Mouse (Mus musculus): ENCODE measurements around the gene Tchhl1. TPM values are rescaled to one million over a fixed set of nuclear protein-coding genes. Genes with fewer than 3 reads are reported as not detected.

Gene Tchhl1
- polyA plus RNA-seq, 1 experiment from 2014 or later, result not detected

- Histone ChIP-seq H3K9me3 (ENCODE audit: control insufficient read depth, low read length) (no peaks in the 10 kb centered on the region), H3K36me3 (ENCODE audit: control insufficient read depth, insufficient read depth, low read length) (no peaks in the 10 kb centered on the region), H3K4me1 (replicated peaks; ENCODE audit: control insufficient read depth, insufficient read depth) (no peaks in the 10 kb centered on the region), H3K27me3 (ENCODE audit: control insufficient read depth, insufficient read depth, low read length) (no peaks in the 10 kb centered on the region), H3K4me3 (ENCODE audit: low read depth, low read length) (no peak overlapping the region), H3K9ac (ENCODE audit: low read length) (no peak overlapping the region), H3K4me2 (replicated peaks; ENCODE audit: low read depth) (no peak overlapping the region), H3K27ac (replicated peaks) (no peak overlapping the region)
- TF ChIP-seq CTCF (IDR thresholded peaks at IDR 0.05; ENCODE audit: low read depth) (no peak), EP300 (optimal IDR thresholded peaks at IDR 0.05) (no peak)
- ATAC-seq (ENCODE audit: low FRiP score, low TSS enrichment) (no peak), DNase-seq (ENCODE audit: low spot score) (no peak)
- 72% methylated on average over 3 of the region's 3 CpGs for WGBS
These were observed 1.1 kb downstream of the Tchhl1 start for GRCm38 (mm10) chr3:93469629-93470028.

GRCm38 (mm10) chr3:93480053-93480452 is 11.5 kb downstream of the Tchhl1 start:
- DNase-seq (ENCODE audit: low spot score) (no peak), ATAC-seq (ENCODE audit: low FRiP score, low TSS enrichment) (no peak)
- TF ChIP-seq CTCF (IDR thresholded peaks at IDR 0.05; ENCODE audit: low read depth) (no peak), EP300 (optimal IDR thresholded peaks at IDR 0.05) (no peak)
- 89% methylated on average over 1 of the region's 1 CpGs for WGBS
- no peaks in the 10 kb centered on the region for H3K27me3 ChIP-seq (ENCODE audit: control insufficient read depth, insufficient read depth, low read length)
- no peaks in the 10 kb centered on the region for H3K36me3 ChIP-seq (ENCODE audit: control insufficient read depth, insufficient read depth, low read length)
- no peaks in the 10 kb centered on the region for H3K9me3 ChIP-seq (ENCODE audit: control insufficient read depth, low read length)
- H3K27ac ChIP-seq (replicated peaks), result no peak overlapping the region
- H3K4me1 ChIP-seq (replicated peaks; ENCODE audit: control insufficient read depth, insufficient read depth), result no peaks in the 10 kb centered on the region
- no peak overlapping the region for H3K9ac ChIP-seq (ENCODE audit: low read length)
- H3K4me2 ChIP-seq (replicated peaks; ENCODE audit: low read depth), result no peak overlapping the region
- H3K4me3 ChIP-seq (ENCODE audit: low read depth, low read length), result no peak overlapping the region

DNA sequence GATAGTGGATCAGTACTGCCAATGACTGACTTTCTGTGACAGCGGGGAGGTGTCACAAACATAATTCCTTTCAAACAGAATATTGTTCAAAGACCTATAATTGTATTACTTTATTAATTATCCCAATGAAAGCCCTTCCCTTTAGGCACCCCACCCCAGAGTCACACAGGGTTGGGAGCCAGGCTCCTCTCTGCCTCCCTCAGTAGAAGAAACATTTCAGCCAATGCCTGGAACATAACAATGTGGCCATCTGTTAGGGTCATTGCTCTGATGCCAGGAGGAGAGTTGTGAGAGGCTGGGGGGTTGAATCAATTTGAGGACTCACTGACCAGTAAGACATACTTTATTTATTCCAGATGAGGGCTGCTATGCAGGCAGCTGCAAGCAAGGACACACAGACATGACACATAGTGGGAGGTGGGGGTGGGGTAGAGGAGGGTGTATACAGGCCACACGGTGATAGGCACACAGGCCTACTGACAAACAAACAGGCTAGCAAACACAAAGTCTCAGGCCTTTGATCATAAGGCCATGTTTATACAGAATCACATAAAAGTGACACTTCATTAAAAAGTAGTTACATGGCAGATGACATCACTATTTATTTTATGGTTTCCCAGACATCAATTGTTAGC is 13.5 kb downstream of the Tchhl1 start:
- H3K4me3 ChIP-seq (ENCODE audit: low read depth, low read length), result no peak overlapping the region
- TF ChIP-seq EP300 (optimal IDR thresholded peaks at IDR 0.05), result no peak
- no peak for TF ChIP-seq CTCF (IDR thresholded peaks at IDR 0.05; ENCODE audit: low read depth)
- no peaks in the 10 kb centered on the region for H3K36me3 ChIP-seq (ENCODE audit: control insufficient read depth, insufficient read depth, low read length)
- no peak overlapping the region for H3K4me2 ChIP-seq (replicated peaks; ENCODE audit: low read depth)
- ATAC-seq (ENCODE audit: low FRiP score, low TSS enrichment), result no peak
- H3K9me3 ChIP-seq (ENCODE audit: control insufficient read depth, low read length), result no peaks in the 10 kb centered on the region
- WGBS, result 52% methylated on average over 2 of the region's 2 CpGs
- H3K27ac ChIP-seq (replicated peaks), result no peak overlapping the region
- no peak for DNase-seq (ENCODE audit: low spot score)
- H3K4me1 ChIP-seq (replicated peaks; ENCODE audit: control insufficient read depth, insufficient read depth), result no peaks in the 10 kb centered on the region
- H3K27me3 ChIP-seq (ENCODE audit: control insufficient read depth, insufficient read depth, low read length), result no peaks in the 10 kb centered on the region
- H3K9ac ChIP-seq (ENCODE audit: low read length), result no peak overlapping the region

DNA sequence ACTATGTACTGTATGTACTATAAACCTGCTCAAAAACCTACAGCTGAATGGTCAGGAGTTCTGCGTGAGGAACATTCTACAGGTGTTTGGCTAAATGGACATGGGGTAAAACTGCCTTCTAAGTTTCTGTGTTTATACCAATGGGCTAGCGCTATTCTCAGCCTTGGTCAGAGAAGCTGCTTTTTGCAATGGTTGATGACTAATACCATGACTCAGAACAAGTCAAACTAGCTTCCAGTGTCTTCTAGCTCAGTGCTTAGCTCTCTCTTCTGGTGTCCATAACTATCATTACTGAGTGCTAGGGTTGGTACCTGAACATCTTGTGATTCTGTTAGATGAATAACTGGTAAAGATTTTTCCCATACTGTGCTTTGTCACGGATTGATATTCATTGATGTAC is 17.1 kb downstream of the Tchhl1 start:
- no peaks in the 10 kb centered on the region for H3K4me1 ChIP-seq (replicated peaks; ENCODE audit: control insufficient read depth, insufficient read depth)
- H3K4me2 ChIP-seq (replicated peaks; ENCODE audit: low read depth), result no peak overlapping the region
- H3K9me3 ChIP-seq (ENCODE audit: control insufficient read depth, low read length), result no peaks in the 10 kb centered on the region
- TF ChIP-seq CTCF (IDR thresholded peaks at IDR 0.05; ENCODE audit: low read depth) (no peak), EP300 (optimal IDR thresholded peaks at IDR 0.05) (no peak)
- no peaks in the 10 kb centered on the region for H3K27me3 ChIP-seq (ENCODE audit: control insufficient read depth, insufficient read depth, low read length)
- H3K36me3 ChIP-seq (ENCODE audit: control insufficient read depth, insufficient read depth, low read length), result no peaks in the 10 kb centered on the region
- DNase-seq (ENCODE audit: low spot score) (no peak), ATAC-seq (ENCODE audit: low FRiP score, low TSS enrichment) (no peak)
- 83% methylated on average over 3 of the region's 3 CpGs for WGBS
- no peak overlapping the region for H3K27ac ChIP-seq (replicated peaks)
- no peak overlapping the region for H3K9ac ChIP-seq (ENCODE audit: low read length)
- H3K4me3 ChIP-seq (ENCODE audit: low read depth, low read length), result no peak overlapping the region

DNA sequence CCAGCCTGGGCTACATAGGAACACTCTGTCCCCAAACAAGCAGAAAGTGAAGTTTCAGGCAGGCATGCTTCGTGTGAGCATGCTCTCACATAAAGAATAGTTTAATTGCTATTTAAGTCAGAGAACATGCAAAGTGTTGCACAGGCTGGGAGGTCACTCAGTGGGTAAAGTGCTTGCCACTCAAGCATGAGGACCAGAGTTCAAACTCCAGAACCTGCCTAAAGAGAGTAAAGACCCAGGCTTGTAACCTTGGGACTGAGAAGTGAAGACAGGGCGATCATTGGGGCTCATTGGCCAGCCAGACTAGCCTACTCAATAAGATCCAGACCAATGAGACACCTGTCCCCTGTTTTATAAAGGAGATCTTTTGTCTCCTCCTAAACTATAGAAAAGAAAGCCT is 20.0 kb downstream of the Tchhl1 start:
- ATAC-seq (ENCODE audit: low FRiP score, low TSS enrichment) (no peak), DNase-seq (ENCODE audit: low spot score) (no peak)
- TF ChIP-seq CTCF (IDR thresholded peaks at IDR 0.05; ENCODE audit: low read depth) (no peak), EP300 (optimal IDR thresholded peaks at IDR 0.05) (no peak)
- Histone ChIP-seq H3K27me3 (ENCODE audit: control insufficient read depth, insufficient read depth, low read length) (no peaks in the 10 kb centered on the region), H3K4me3 (ENCODE audit: low read depth, low read length) (no peak overlapping the region), H3K27ac (replicated peaks) (no peak overlapping the region), H3K9ac (ENCODE audit: low read length) (no peak overlapping the region), H3K4me2 (replicated peaks; ENCODE audit: low read depth) (no peak overlapping the region), H3K4me1 (replicated peaks; ENCODE audit: control insufficient read depth, insufficient read depth) (no peaks in the 10 kb centered on the region), H3K9me3 (ENCODE audit: control insufficient read depth, low read length) (no peaks in the 10 kb centered on the region), H3K36me3 (ENCODE audit: control insufficient read depth, insufficient read depth, low read length) (no peaks in the 10 kb centered on the region)
- WGBS, result 83% methylated on average over 2 of the region's 2 CpGs

- Histone ChIP-seq H3K4me1 (replicated peaks; ENCODE audit: control insufficient read depth, insufficient read depth) (no peaks in the 10 kb centered on the region), H3K27ac (replicated peaks) (no peak overlapping the region), H3K9me3 (ENCODE audit: control insufficient read depth, low read length) (no peaks in the 10 kb centered on the region), H3K9ac (ENCODE audit: low read length) (no peak overlapping the region), H3K36me3 (ENCODE audit: control insufficient read depth, insufficient read depth, low read length) (no peaks in the 10 kb centered on the region), H3K27me3 (ENCODE audit: control insufficient read depth, insufficient read depth, low read length) (no peaks in the 10 kb centered on the region), H3K4me2 (replicated peaks; ENCODE audit: low read depth) (no peak overlapping the region), H3K4me3 (ENCODE audit: low read depth, low read length) (no peak overlapping the region)
- TF ChIP-seq CTCF (IDR thresholded peaks at IDR 0.05; ENCODE audit: low read depth) (no peak), EP300 (optimal IDR thresholded peaks at IDR 0.05) (no peak)
- ATAC-seq (ENCODE audit: low FRiP score, low TSS enrichment) (no peak), DNase-seq (ENCODE audit: low spot score) (no peak)
- 65% methylated on average over 3 of the region's 3 CpGs for WGBS
These were observed 23.6 kb downstream of the Tchhl1 start for GRCm38 (mm10) chr3:93492176-93492575.

Measured in stomach, postnatal 0 days (tissue).